Mouse (Mus musculus) stomach, embryonic 16.5 days (tissue): ENCODE results near the gene Per2. TPM values are rescaled to one million over a fixed set of nuclear protein-coding genes. Genes with fewer than 3 reads are reported as not detected.

Experiments used
- ATAC-seq: fragments of 200-750 bp; cut with Nextera tagmentation; 2 replicates; pipeline ENCODE4 v1.8.0; 2017; ENCODE audit warnings: moderate number of reproducible peaks, moderate TSS enrichment; ENCODE audit not compliant: insufficient read depth, low FRiP score
- H3K27ac ChIP-seq: fragments of 300-500 bp; sonication (generic); 2 replicates; pipeline ENCODE4 v1.5.1; 2014; ENCODE audit warnings: low read length
- H3K27me3 ChIP-seq: fragments of 300-500 bp; sonication (generic); 2 replicates; pipeline ENCODE4 v1.6.1; 2014; ENCODE audit warnings: low read length, control low read depth, mixed read lengths; ENCODE audit not compliant: control insufficient read depth, insufficient read depth
- H3K36me3 ChIP-seq: fragments of 300-500 bp; sonication (generic); 2 replicates; pipeline ENCODE4 v1.6.1; 2014; ENCODE audit warnings: low read length; ENCODE audit not compliant: control insufficient read depth, insufficient read depth
- H3K4me1 ChIP-seq: fragments of 300-500 bp; sonication (generic); 2 replicates; pipeline ENCODE4 v1.6.1; 2014; ENCODE audit warnings: low read length, control low read depth, mixed read lengths; ENCODE audit not compliant: control insufficient read depth, insufficient read depth
- H3K4me2 ChIP-seq: fragments of 300-500 bp; sonication (generic); 2 replicates; pipeline ENCODE4 v1.6.1; 2014; ENCODE audit warnings: low read depth, low read length, mixed read lengths
- H3K4me3 ChIP-seq: fragments of 300-500 bp; sonication (generic); replicated peaks from 2 replicates; pipeline ENCODE4 v1.5.1; 2014; ENCODE audit warnings: mild to moderate bottlenecking, low read length
- H3K9ac ChIP-seq: fragments of 300-500 bp; sonication (generic); 2 replicates; pipeline ENCODE4 v1.6.1; 2014; ENCODE audit warnings: low read length
- H3K9me3 ChIP-seq: fragments of 300-500 bp; sonication (generic); replicated peaks from 2 replicates; pipeline ENCODE4 v1.6.1; 2016; ENCODE audit warnings: low read length, control low read depth; ENCODE audit not compliant: control insufficient read depth
- WGBS: fragments of 180-500 bp; shearing (Covaris S2); extraction: QIAGEN DNeasy Blood & Tissue Kit; methylation state at CpG from one replicate; pipeline ENCODE4 v1.1.7; 2014; 5-methylcytosine and 5-hydroxymethylcytosine counted together
- polyA plus RNA-seq: library from polyadenylated mRNA; unstranded; fragments of >200 nt; fragmentation: Nextera tagmentation; extraction: Ambion mirVana; gene quantifications from 2 replicates; pipeline ENCODE4 v1.2.1, GENCODE M21; 2015

Gene Per2
- polyA plus RNA-seq, 1 experiment from 2014 or later: 7.7 TPM

DNA sequence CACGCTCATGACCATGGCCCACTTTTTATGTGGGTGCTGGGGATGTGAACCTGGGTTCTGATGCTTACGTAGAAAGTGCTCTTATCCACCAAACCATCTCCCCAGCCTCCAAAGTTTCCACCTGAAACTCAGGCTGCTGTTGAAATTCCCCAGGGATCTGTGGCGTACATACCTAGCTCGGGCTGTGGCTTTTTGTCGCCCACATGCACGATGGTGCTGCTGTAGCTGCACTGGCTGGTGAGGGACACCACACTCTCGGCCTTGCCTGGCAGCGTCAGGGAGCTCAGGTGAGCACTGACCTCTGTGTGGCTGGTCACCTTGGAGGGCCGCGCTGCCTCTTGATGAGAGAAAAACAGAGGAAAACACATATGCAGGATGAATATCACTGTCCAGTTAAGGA, 29.9 kb downstream of the Per2 start:
- no peaks in the 10 kb centered on the region for H3K27me3 ChIP-seq
- no peaks in the 10 kb centered on the region for H3K9me3 ChIP-seq
- no peak overlapping the region for H3K4me2 ChIP-seq
- WGBS: 89% methylated on average over 10 of the region's 10 CpGs
- H3K27ac ChIP-seq: no peak overlapping the region
- ATAC-seq: no peak
- H3K4me1 ChIP-seq: no peaks in the 10 kb centered on the region
- no peak overlapping the region for H3K9ac ChIP-seq
- H3K36me3 ChIP-seq: peaks cover 10% of the 10 kb centered on the region
- no peak overlapping the region for H3K4me3 ChIP-seq

DNA sequence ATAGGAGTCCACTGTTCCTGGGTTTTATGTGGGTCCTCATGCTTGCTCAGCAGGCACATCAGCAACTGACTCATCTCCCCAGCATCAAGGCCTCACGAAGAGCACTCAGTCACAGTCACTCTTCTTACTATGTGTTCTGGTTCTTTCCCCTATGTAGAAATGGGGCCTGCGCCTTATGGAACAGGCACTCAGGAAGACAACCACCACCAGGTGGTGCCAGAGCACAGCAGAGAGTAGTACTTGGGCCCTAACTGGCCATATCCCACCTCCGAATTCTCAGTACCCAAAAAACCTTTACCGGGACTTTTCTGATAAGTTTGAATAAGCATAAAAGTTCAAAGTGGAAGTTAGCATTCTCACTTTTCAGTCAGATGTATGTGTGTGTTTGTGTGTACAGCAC, 30.5 kb downstream of the Per2 start:
- no peaks in the 10 kb centered on the region for H3K27me3 ChIP-seq
- H3K36me3 ChIP-seq: peaks cover 10% of the 10 kb centered on the region
- H3K4me2 ChIP-seq: no peak overlapping the region
- no peak overlapping the region for H3K9ac ChIP-seq
- H3K4me3 ChIP-seq: no peak overlapping the region
- 21% methylated on average over 4 of the region's 4 CpGs for WGBS
- 0 out of 2 replicates have a peak, but pooled peaks have one; percentile 56 for ATAC-seq
- no peak overlapping the region for H3K27ac ChIP-seq
- H3K9me3 ChIP-seq: no peaks in the 10 kb centered on the region
- H3K4me1 ChIP-seq: no peaks in the 10 kb centered on the region

DNA sequence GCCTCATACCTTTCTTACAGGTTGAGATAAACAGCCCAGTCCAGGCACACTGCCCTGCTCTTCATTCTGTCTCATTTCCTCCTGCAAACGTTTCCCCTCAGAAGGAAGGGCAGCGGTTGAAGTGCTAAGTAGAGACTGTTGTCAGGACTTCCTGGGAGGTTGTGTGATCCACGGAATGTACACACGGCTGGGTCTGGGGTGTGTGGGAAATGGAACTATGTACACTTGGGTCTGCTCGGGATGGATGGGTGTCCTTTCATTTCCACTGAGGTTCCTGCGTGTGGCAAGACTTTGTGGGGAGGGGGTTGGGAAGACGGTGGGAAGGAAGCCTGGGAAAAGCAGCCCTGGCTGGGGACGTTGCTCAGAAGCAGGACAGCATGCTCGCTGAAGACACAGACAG, 32.7 kb downstream of the Per2 start:
- H3K4me1 ChIP-seq: no peaks in the 10 kb centered on the region
- ATAC-seq: no peak
- no peaks in the 10 kb centered on the region for H3K9me3 ChIP-seq
- H3K27ac ChIP-seq: no peak overlapping the region
- no peak overlapping the region for H3K9ac ChIP-seq
- WGBS: 75% methylated on average over 9 of the region's 9 CpGs
- H3K4me3 ChIP-seq: no peak overlapping the region
- peaks cover 10% of the 10 kb centered on the region for H3K36me3 ChIP-seq
- H3K4me2 ChIP-seq: no peak overlapping the region
- H3K27me3 ChIP-seq: no peaks in the 10 kb centered on the region

DNA sequence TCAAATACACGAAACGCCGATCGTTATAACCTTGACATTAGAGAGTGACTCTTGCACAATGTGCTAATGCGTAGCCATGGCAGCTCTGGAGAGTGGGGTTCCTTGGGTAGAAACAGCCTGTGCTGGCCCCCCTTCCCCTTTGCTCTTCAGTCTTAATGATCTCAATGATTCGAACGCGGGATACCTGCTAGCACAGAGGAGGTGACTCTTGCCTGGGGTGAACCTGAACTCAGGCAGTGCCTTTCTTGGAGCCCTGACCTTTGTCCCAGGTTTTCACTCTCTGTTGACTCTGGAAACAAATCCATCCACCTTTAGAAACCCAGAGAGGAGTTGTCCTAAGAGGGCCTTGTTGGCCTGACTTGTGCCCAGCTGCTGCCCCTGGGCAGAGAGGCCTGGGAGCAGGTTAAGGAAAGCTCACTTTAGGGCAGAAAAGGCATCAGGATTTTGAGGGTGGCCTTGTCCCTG, 38.5 kb downstream of the Per2 start:
- 84% methylated on average over 8 of the region's 8 CpGs for WGBS
- Histone ChIP-seq H3K27ac (no peak overlapping the region), H3K4me2 (no peak overlapping the region), H3K9ac (no peak overlapping the region), H3K4me3 (no peak overlapping the region), H3K36me3 (no peaks in the 10 kb centered on the region; the same call in 1 of the 2 replicates), H3K4me1 (no peaks in the 10 kb centered on the region), H3K9me3 (no peaks in the 10 kb centered on the region), H3K27me3 (no peaks in the 10 kb centered on the region)
- ATAC-seq: no peak

DNA sequence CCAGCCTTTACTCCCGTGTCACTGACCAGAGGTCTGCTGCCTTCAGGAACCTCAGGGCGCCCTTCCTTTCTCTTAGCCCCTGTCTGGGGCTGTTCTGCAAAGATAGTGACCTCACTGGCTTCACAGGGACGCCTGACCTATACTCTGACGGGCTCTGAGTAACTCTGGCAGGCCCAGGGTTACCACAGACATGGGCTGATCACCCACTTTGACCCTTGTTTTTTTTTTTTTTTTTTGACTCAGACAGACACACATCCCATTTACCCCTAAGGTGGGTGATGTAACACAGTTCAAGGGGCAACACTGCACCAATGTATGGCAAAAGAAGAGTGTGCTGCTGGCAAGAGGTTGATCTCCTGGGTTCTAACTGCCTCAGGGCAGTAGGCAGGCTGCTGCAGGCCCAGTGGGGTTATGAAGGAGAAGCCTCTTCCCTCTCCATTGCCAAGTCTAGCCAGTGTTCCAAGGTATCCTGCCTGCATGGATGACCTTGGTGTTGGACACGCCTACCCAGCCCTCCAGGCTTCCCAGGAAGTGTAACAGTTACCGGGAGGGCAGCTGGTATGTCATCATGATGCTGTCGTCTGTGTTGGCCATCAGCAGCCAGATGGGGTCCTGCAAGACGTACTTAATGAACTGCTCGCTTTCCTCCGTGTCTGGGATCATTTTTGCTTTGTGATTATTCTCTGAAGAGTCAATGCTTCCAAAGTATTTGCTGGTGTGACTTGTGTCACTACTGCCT, 39.1 kb downstream of the Per2 start:
- 68% methylated on average over 10 of the region's 10 CpGs for WGBS
- no peak overlapping the region for H3K4me3 ChIP-seq
- no peak overlapping the region for H3K9ac ChIP-seq
- no peak for ATAC-seq
- no peak overlapping the region for H3K27ac ChIP-seq
- H3K4me2 ChIP-seq: no peak overlapping the region
- peaks cover 5% of the 10 kb centered on the region for H3K4me1 ChIP-seq
- no peaks in the 10 kb centered on the region for H3K9me3 ChIP-seq
- H3K27me3 ChIP-seq: no peaks in the 10 kb centered on the region
- no peaks in the 10 kb centered on the region; the same call in 1 of the 2 replicates for H3K36me3 ChIP-seq

DNA sequence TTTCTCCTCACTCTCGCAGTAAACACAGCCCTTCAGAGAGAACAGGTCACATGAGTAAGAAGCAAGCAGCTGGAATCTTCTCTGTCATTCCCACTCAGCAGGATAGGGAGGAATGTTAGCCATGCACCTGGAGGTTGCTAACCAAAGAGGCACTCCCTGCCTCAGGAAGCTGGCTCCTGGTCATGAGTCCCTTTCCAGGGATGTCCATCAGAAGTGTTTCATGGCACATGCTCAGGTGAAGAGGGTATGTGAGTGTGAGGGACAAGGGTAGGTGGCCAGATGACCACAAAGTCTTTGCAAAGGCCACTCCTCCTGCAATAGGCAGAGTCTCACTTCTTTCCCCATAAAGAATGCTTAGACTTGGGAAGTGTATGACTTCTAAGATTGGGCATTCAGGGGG, 41.1 kb downstream of the Per2 start:
- no peak overlapping the region for H3K27ac ChIP-seq
- no peaks in the 10 kb centered on the region for H3K9me3 ChIP-seq
- ATAC-seq: no peak
- no peak overlapping the region for H3K4me2 ChIP-seq
- no peaks in the 10 kb centered on the region for H3K27me3 ChIP-seq
- no peak overlapping the region for H3K4me3 ChIP-seq
- no peaks in the 10 kb centered on the region for H3K36me3 ChIP-seq
- H3K4me1 ChIP-seq: peaks cover 18% of the 10 kb centered on the region
- H3K9ac ChIP-seq: no peak overlapping the region
- 65% methylated on average over 1 of the region's 1 CpGs for WGBS

DNA sequence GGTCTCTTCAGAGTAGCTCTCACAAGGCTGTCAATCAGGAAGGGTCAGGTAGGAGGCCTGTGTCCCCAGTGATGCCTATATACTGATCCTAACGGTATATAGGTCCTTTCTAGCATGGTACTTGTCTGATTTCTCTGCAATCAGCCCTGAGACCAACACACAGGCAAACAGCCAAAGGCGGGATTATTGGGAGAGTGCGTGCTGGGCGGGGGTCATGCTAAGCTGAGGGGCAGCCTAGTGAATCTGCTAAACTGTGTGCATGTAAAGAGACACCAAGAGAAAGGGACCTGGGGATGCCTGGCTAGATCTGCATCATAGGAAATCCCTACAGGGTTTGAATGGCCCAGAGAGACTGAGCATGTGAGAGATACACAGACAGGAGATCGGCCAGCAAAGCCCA, 43.8 kb downstream of the Per2 start:
- no peaks in the 10 kb centered on the region for H3K36me3 ChIP-seq
- H3K27me3 ChIP-seq: no peaks in the 10 kb centered on the region
- ATAC-seq: no peak
- 78% methylated on average over 5 of the region's 5 CpGs for WGBS
- no peak overlapping the region for H3K4me2 ChIP-seq
- H3K27ac ChIP-seq: peak overlapping the region; percentile 83
- peaks cover 26% of the 10 kb centered on the region for H3K4me1 ChIP-seq
- H3K4me3 ChIP-seq: no peak overlapping the region
- H3K9me3 ChIP-seq: no peaks in the 10 kb centered on the region
- peak overlapping the region; percentile 68; the same call in 1 of the 2 replicates for H3K9ac ChIP-seq

DNA sequence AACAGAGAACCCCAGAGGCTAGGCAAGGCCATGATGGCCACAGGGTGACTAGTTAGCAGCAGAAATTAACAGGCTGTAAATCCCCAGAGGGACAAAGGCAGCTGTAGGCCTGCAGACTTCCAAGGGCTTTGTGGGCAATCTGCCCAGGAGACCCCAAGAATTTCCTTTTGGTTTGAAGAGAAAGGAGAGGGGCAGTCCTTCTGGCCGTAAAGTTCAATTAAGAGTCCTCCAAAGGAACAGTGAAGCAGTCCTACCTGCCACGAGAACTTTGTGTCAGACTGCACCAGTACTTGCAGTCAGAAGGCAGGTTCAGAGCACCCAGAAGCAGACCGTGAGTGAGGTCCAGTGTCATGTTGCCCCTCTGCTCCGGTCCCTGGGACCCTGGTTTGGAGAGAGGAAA, 44.2 kb downstream of the Per2 start:
- Histone ChIP-seq H3K27me3 (no peaks in the 10 kb centered on the region), H3K27ac (peak overlapping the region; percentile 83), H3K4me3 (no peak overlapping the region), H3K36me3 (no peaks in the 10 kb centered on the region), H3K4me2 (peak overlapping the region; percentile 98; the same call in 1 of the 2 replicates), H3K9me3 (no peaks in the 10 kb centered on the region), H3K9ac (peak overlapping the region; percentile 68; the same call in 1 of the 2 replicates), H3K4me1 (peaks cover 26% of the 10 kb centered on the region)
- 66% methylated on average over 4 of the region's 4 CpGs for WGBS
- ATAC-seq: no peak

DNA sequence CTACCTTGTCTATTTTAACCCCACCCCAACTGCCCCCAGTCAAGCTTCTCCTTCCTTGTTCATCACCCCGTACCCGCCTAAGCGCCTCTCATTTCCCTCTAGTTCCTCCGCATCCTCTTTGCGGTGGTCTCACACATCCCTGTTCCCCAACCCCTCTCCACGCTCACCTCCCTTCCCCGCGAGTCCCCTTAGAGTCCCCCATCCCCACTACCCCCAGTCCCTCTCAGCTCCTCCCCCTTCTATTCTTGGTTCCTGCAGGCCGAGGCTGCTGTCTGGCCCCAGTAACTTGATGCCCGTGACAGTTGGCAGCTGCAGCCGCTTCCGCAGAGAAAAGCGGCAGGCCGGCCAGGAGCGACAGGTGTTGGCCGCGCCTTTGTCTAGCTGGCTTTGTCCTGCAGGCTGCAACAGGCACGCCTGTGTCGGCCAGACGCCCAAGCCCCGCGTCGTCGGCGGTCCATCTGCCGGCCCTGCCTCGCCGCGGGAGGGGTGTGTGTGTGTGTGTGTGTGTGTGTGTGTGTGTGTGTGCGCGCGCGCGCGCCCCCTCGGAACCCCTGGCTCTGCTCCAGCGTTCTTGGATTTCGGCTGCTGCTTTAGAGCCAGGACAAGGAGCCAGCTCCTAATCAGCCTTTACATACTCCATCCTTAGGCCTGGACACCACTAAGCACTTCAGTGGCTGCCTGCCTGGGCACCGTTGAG, 45.1 kb downstream of the Per2 start, which contains the start of gene Hes6:
TSS of gene Hes6 (minus strand) at position 141 of the 697 bp plus-strand sequence.
- Histone ChIP-seq H3K9ac (peak within 1 kb of the TSS; percentile 95), H3K4me2 (peak within 1 kb of the TSS; percentile 98), H3K27me3 (no peaks in the 10 kb centered on the region), H3K4me1 (peaks cover 26% of the 10 kb centered on the region), H3K9me3 (no peaks in the 10 kb centered on the region), H3K36me3 (no peaks in the 10 kb centered on the region), H3K27ac (peak within 1 kb of the TSS; percentile 85), H3K4me3 (peak within 1 kb of the TSS; percentile 93)
- 2% methylated on average over 39 of the region's 39 CpGs for WGBS
- peak; percentile 54 for ATAC-seq
